Mouse (Mus musculus) cerebellum, adult 9-11 months (tissue): ENCODE measurements at regions not wholly inside any gene's neighbourhood (a gene's known extent, or its start where the extent isn't known, plus 50 kb on each side); places are given as distances from the start of the nearest gene placed in this dataset.

Source experiments
- DNase-seq: peaks from one replicate; pipeline ENCODE4 v3.0.0; 2022

- no peak for DNase-seq
These were observed 155.2 kb downstream of the 9530068E07Rik start for GRCm38 (mm10) chr11:52551451-52551850.

GRCm38 (mm10) chr11:52552860-52553259, 156.6 kb downstream of the 9530068E07Rik start:
- DNase-seq, result no peak

- DNase-seq, result no peak
These were observed 161.6 kb downstream of the 9530068E07Rik start for GRCm38 (mm10) chr11:52557836-52558235.

GRCm38 (mm10) chr11:52558782-52559181, 162.6 kb downstream of the 9530068E07Rik start:
- DNase-seq, result no peak

GRCm38 (mm10) chr11:52561281-52561680, 165.1 kb downstream of the 9530068E07Rik start:
- DNase-seq, result peak; percentile 2

- no peak for DNase-seq
These were observed 169.2 kb downstream of the 9530068E07Rik start for GRCm38 (mm10) chr11:52565457-52565856.

GRCm38 (mm10) chr11:52566026-52566425, 169.8 kb downstream of the 9530068E07Rik start:
- no peak for DNase-seq

- DNase-seq, result no peak
These were observed 171.9 kb downstream of the 9530068E07Rik start for GRCm38 (mm10) chr11:52567945-52568687.

- DNase-seq, result no peak
These were observed 172.6 kb downstream of the 9530068E07Rik start for GRCm38 (mm10) chr11:52568794-52569193.

GRCm38 (mm10) chr11:52569759-52570158, 173.5 kb downstream of the 9530068E07Rik start:
- no peak for DNase-seq

GRCm38 (mm10) chr11:52578471-52578870, 182.2 kb downstream of the 9530068E07Rik start:
- no peak for DNase-seq

GRCm38 (mm10) chr11:52579764-52580377, 183.6 kb downstream of the 9530068E07Rik start:
- DNase-seq, result no peak

GRCm38 (mm10) chr11:52591596-52592180, 172.7 kb upstream of the Fstl4 start:
- no peak for DNase-seq

GRCm38 (mm10) chr11:52594092-52594491, 170.3 kb upstream of the Fstl4 start:
- DNase-seq, result no peak

GRCm38 (mm10) chr11:52601196-52601595, 163.2 kb upstream of the Fstl4 start:
- no peak for DNase-seq

GRCm38 (mm10) chr11:52602061-52602561, 162.3 kb upstream of the Fstl4 start:
- DNase-seq, result no peak

GRCm38 (mm10) chr11:52602796-52603195, 161.6 kb upstream of the Fstl4 start:
- DNase-seq, result no peak

GRCm38 (mm10) chr11:52610681-52611165, 153.7 kb upstream of the Fstl4 start:
- no peak for DNase-seq

GRCm38 (mm10) chr11:52615622-52616021, 148.8 kb upstream of the Fstl4 start:
- no peak for DNase-seq

GRCm38 (mm10) chr11:52618646-52619045, 145.8 kb upstream of the Fstl4 start:
- DNase-seq, result no peak

- DNase-seq, result no peak
These were observed 141.6 kb upstream of the Fstl4 start for GRCm38 (mm10) chr11:52622861-52623260.

GRCm38 (mm10) chr11:52628875-52629274, 135.6 kb upstream of the Fstl4 start:
- no peak for DNase-seq

- no peak for DNase-seq
These were observed 134.7 kb upstream of the Fstl4 start for GRCm38 (mm10) chr11:52629776-52630175.

GRCm38 (mm10) chr11:52631579-52631978, 132.9 kb upstream of the Fstl4 start:
- no peak for DNase-seq
